Mouse (Mus musculus): ENCODE measurements around the gene Sgcb. TPM values are rescaled to one million over a fixed set of nuclear protein-coding genes. Genes with fewer than 3 reads are reported as not detected.
"Not testable (repeated sequence)": the region's sequence is repeated elsewhere in the genome, so short reads cannot be mapped to it uniquely, and the experiment has no call there.

Gene Sgcb
- polyA plus RNA-seq, 1 experiment: 16.9 TPM

GRCm38 (mm10) chr5:73586597-73586996 is 61.0 kb downstream of the Sgcb start:
- H3K27ac ChIP-seq (ENCODE audit: insufficient read depth, low read depth, low read length): no peak overlapping the region
- TF ChIP-seq POLR2A (IDR thresholded peaks at IDR 0.05; ENCODE audit: borderline replicate concordance, low read depth, low read length) (no peak), CTCF (IDR thresholded peaks at IDR 0.05; ENCODE audit: low read depth, low read length) (no peak)
- H3K4me3 ChIP-seq (ENCODE audit: insufficient read depth, low read length): no peak overlapping the region
- no peaks in the 10 kb centered on the region for H3K4me1 ChIP-seq (ENCODE audit: control insufficient read depth, insufficient read depth, low read length)

GRCm38 (mm10) chr5:73585212-73586115 is 62.1 kb downstream of the Sgcb start:
- H3K4me1 ChIP-seq (ENCODE audit: control insufficient read depth, insufficient read depth, low read length): no peaks in the 10 kb centered on the region
- H3K27ac ChIP-seq (ENCODE audit: insufficient read depth, low read depth, low read length): no peak overlapping the region
- TF ChIP-seq CTCF (IDR thresholded peaks at IDR 0.05; ENCODE audit: low read depth, low read length) (no peak), POLR2A (IDR thresholded peaks at IDR 0.05; ENCODE audit: borderline replicate concordance, low read depth, low read length) (no peak)
- H3K4me3 ChIP-seq (ENCODE audit: insufficient read depth, low read length): no peak overlapping the region

GRCm38 (mm10) chr5:73584011-73584410 is 63.6 kb downstream of the Sgcb start:
- H3K4me1 ChIP-seq (ENCODE audit: control insufficient read depth, insufficient read depth, low read length); H3K27ac ChIP-seq (ENCODE audit: insufficient read depth, low read depth, low read length); H3K4me3 ChIP-seq (ENCODE audit: insufficient read depth, low read length): not testable (repeated sequence)

Other genes with a start within 250 kb of the Sgcb start
- gene Cwh43, start 241.7 kb downstream of the Sgcb start, polyA plus RNA-seq (2012; ENCODE audit: insufficient read depth, insufficient read length, missing spikeins): not detected in 2 replicates
- 4.3 and 4.7 TPM in 2 replicates for gene Dcun1d4, start 166.8 kb downstream of the Sgcb start, polyA plus RNA-seq (2012; ENCODE audit: insufficient read depth, insufficient read length, missing spikeins)
- not detected in 2 replicates for gene Lrrc66, start 15.3 kb downstream of the Sgcb start, polyA plus RNA-seq (2012; ENCODE audit: insufficient read depth, insufficient read length, missing spikeins)
- gene Spata18, start 3.6 kb upstream of the Sgcb start, polyA plus RNA-seq (2012; ENCODE audit: insufficient read depth, insufficient read length, missing spikeins): not detected in 2 replicates

All from bone marrow macrophage, adult 2 months (primary cell).